Mouse (Mus musculus) skeletal muscle tissue, adult 2 months (tissue): ENCODE data around the gene Rps9.
A peak's percentile ranks its signal among the peaks of the same experiment; 100 is the strongest.
"Not testable (repeated sequence)": the region's sequence is repeated elsewhere in the genome, so short reads cannot be mapped to it uniquely, and the experiment has no call there.

Experiments
- DNase-seq: peaks from one replicate; pipeline ENCODE4 v3.0.0-alpha.2; 2012; ENCODE audit warnings: low read depth, low spot score

Gene Rps9

DNA sequence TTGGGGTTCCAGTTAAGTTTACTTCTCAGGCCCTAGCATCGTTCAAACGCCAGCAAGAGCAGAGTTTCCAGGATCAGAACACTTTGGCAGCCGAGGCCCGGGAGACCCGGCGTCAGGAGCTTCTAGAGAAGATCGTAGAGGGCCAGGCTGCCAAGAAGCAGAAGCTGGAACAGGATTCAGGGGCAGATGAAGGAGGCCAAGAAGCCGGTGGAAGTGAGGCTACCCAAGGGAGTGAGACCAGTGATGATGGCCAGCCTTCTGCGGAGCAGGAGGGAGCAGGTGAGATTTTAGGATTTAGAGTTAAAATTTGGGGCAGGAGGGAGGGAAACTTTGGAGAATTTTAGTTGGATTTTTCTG is 8.9 kb upstream of the Rps9 start:
- not testable (repeated sequence) for DNase-seq

DNA sequence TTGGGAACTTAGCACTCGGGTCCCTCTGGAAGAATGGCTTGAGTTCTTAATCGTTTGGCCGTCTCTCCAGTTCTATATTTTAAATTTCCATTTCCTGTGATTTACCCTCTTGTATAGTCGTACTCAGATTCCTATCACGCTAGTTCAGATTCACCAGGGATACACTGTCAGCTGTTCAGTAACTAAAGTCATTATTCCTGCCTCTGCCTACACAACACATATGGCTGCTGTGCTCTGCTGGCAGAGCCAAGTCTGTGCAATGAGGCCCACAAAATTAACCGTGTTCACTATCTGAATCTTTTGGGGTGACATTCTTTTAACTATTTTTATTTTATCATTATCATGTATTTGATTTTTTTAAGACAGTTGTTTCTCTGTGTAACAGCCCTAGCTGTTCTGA is 5.3 kb upstream of the Rps9 start:
- no peak for DNase-seq

DNA sequence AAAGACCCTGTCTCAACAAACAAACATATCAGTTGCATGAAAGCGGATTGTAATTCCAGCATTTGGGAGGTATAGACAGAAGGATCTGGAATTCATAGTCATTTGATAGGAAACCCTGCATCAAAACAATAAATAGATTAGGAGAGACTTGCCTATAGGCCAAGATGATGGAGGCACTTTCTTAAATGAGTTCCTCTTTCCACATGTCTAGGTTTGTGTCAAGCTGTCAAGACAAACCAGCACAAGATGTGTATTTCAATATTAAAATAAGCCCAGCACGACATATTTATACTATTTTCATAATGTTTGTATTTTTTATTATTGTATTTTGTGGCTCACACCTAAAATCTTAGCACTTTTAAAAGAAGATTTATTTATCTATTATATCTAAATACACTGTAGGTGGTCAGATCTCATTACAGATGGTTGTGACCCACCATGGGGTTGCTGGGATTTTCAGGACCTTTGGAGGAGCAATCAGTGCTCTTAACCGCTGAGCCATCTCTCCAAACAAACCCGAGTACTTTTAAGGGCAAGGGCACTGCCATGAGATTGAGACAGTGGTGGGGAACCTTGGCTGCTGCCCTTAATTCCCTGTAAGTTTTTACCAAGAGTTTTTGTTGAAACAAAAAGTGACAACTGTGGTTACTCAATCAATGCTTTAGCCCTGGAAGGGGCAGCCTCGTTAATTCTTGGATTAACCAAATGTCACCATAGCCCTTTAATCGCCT is 480 bp upstream of the Rps9 start:
- DNase-seq: no peak

DNA sequence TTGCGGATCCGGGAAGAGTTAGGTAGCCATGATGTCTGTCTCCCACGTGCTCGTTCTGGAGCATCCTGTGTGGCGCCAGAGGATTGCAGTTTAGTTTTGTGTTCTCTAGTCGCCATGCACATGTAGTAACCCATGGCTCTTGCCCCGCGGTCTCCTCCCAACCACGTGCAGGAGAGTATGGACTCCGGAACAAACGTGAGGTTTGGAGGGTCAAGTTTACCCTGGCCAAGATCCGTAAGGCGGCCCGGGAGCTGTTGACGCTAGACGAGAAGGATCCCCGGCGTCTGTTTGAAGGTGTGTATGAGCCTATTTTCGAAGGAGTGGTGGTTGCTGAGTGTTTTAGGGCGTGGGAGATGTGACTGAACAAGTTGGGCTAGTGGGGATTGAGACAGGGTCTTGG is 682 bp downstream of the Rps9 start:
- DNase-seq: no peak

DNA sequence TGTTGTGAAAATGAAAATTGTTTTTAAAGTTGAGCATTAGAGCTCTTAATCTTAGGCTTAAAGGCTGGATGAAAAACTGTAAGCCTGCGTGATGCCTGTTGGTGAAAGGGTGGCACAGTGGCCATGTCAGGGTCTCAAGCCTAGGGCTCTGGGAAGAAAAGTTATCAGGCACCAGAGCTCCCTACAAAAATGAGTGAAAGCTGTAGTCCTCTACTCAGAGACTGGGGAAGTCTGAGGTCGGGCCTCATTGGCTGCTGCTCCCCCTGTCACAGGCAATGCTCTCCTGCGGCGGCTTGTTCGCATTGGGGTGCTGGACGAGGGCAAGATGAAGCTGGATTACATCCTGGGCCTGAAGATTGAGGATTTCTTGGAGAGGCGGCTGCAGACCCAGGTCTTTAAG is 1.7 kb downstream of the Rps9 start:
- not testable (repeated sequence) for DNase-seq

DNA sequence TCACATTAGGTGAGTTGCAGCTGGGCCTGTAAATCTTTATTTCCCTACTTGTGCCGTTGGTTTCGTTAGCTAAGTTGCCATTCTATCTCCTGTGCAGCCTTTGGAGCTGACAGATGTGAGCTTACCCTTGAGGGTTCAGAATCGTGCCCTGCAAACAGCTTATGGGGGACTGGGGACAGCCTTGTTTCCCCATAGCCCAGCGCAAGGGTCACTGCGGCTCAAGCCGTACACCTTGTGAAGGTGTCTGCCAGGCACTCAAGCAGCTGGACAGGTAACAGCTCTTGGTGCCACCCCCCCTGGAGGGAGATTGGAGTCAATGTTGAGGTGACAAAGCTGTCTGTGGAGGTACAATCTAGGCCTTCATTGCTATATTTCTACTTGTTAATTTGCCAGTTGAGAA is 2.1 kb downstream of the Rps9 start:
- no peak for DNase-seq

DNA sequence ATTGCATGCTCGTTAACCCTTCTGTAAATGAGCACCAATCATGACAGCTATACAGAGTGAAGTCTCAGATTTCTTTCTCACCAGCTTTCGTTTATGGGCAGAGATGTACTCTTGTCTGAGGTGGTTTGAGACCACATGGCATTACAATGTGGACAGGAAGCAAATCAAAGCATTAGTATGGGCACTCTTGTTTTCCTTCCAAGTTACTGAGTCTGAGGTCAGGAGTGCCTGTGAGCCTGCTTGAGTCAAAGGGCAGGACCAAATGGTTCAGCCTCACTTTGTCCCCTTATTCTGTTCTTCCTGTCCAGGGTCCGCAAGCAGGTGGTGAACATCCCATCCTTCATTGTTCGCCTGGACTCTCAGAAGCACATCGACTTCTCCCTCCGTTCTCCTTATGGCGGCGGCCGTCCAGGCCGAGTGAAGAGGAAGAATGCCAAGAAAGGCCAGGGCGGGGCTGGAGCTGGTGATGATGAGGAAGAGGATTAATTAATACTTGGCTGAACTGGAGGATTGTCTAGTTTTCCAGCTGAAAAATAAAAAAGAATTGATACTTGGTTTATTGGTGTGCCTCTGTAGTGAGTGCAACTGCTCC is 2.6 kb downstream of the Rps9 start:
- no peak for DNase-seq

DNA sequence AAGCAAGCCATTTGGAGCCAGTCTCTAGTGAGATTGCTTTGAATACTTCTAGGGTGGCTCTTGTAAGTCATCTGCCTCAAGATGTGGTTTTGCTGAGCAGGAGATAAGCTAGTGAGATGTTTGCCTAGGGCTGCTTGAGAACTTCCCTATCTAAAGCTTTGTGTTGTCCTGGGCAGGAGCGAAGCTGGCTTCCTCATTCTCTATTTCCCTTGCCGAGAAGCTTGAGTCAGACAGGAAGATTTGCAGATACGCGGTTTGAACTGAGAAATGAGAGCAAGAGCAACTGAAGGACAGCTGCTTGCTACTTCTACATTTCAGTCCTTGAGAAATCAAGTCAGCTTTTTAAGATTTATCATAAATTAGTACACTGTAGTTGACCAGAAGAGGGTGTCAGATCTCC is 3.2 kb downstream of the Rps9 start:
- peak; percentile 57 for DNase-seq

DNA sequence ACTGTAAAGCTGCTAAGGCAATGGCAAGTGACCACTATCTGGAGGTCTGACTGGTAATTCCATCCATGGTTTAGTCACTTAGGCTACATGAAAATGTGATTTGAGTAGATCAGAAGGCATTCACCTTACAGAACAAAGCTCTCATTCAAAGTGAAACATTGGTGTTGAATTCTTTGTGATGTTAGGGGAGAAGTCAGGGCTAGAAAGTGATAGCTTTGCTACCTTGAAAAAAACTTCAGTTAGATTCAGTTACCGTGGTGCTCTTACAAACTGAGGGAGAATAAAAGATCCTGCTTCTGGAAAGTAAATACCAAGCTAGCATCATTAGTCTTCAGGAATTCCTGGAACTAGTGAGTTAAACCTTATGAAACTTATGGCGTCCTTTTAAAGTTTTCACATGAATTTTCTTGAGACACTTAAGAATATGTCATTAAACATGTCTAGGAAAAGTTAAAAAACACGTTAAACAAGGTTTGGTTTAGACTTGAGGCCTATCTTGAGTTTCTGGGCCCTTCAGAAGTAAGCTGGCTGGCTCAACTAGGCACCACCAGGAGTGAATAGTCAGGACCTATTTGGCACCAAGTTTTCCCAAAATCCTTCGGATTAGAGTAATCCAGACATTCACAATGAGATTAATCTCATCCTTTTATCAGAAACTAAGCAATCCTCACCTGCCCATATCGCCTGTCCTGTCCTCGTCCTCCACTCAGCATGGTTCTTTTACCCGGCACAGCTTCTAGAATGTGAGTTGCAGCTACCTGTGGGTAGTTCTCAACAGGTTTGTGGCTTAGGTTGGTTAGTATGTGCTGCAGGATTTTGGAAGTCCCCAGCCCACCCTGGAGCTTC is 4.0 kb downstream of the Rps9 start:
- DNase-seq: no peak

DNA sequence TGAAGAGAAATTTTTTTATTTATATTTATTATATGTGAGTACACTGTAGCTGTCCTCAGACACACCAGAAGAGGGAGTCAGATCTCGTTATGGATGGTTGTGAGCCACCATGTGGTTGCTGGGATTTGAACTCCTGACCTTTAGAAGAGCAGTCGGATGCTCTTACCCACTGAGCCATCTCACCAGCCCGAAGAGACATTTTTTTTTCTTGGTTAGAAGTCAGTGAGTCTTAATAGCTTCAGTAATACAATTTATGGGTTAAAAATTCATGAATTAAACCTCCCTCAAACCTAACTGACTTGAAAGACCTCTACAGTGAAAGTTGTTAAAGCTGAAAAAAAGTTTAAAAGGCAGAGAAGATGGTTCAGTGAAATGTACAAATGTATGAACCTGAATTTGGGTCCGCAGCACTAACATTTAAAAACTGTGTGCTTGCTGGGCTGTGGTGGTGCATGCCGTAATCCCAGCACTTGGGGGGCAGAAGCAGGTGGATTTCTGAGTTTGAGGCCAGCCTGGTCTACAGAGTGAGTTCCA is 4.7 kb downstream of the Rps9 start:
- DNase-seq: not testable (repeated sequence)

DNA sequence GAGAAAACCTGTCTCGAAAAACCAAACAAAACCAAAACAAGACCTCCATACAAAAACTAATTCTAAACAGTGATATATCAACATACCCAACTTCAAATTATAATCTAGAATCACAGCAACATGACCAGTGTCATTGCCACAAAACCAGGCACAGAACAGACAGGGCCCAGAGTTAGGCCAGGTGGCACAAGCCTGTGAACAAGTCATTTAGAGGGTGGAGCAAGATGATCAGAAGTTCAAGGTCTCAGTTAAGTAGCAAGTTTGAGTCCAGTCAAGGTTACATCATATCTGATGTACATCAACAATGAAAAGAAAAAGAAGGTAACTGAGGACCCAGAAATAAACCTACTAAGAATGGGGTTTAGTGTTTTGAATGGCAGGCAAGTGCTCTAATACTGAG is 5.2 kb downstream of the Rps9 start:
- no peak for DNase-seq

DNA sequence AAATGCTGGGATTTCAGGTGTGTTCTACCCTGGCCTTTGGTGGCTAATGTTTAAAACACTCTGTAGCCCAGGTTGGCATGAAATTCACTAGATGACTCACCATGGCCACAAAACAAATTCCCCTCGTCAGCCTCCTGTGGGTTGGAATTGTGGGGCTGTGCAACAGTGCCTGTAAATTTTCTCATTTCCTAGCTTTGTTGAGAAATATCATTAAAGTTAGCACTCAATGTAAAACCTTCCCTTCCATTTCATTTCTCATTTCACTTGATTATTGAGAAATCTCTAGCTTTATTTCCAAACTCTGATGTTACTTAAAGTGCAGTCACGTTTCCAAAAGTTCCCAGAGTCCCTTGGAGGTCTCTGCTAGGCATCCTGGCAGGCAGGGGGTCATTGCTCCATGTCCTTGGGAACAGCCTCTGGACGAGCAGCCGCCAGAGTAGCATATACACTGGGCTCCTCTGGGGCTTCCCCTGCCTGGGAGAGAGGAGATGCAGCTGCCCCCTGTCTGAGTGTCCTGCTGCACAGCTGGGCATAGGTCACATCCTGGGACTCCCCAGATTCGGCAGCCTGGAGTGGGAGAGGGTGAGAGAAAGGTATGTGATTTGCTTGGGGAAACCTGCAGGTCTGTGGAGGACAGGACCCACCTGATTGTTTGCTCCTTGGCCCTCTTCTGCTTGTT is 8.6 kb downstream of the Rps9 start:
- no peak for DNase-seq

DNA sequence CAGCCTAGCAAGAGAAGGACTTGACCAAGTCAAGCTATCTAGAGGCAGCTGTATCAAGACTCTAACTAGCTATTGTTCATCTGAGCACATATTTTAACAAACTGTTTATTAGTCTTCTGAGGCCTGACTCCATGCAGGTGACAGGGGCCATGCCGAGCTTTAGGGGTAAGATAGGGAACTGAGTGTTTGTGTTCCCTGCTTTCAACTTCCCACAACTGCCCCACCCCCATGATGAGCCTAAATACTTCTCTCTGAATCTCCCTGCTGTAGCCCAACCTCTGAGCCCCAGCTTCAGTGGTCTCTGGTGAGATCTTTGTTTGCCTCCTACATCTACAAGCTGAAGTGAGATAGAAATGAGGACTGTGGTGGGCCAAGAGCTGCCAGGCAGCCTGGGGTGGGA is 11.5 kb downstream of the Rps9 start:
- no peak for DNase-seq

DNA sequence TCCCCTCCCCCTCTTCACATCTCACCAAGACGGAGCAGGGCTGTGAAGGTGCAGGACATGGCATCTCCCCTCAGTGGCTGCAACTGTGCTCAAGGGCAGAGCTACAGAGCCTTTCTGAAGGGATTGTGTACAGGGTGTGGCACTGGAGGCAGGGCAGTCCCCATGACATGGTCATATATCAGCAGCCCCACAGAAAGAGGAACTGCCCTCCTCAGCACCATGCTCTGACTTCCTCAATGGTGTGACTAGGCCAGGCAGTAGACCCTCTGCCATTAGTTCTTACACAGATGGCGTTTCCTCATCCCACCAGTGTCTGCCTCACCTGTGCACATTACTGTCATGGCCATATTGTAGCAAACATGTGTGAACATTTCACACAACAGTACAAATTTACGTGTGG is 16.5 kb downstream of the Rps9 start, which contains the start of gene Pirb:
Gene Pirb, minus strand, starts transcription at position 124 of the 400 bp plus-strand sequence.
- DNase-seq: not testable (repeated sequence)

DNA sequence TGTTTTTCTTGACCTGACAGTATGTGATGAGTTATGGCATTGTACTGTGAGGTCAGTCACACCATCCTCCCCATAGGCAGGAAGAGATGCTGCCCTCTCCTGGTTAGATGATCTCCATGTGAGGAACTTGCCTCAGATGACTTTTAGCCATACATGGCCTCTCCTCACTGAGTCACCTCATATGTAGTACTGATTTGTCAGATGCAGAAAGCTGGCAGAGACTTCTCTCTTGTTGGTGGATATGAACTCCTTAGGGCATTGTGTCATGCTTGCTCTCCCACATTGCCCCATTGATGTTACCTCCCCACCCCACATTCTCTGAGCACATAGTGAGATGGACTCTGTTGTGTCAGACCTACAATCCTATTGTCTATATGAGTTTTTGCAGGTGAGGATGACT is 21.7 kb downstream of the Rps9 start:
- DNase-seq: not testable (repeated sequence)

DNA sequence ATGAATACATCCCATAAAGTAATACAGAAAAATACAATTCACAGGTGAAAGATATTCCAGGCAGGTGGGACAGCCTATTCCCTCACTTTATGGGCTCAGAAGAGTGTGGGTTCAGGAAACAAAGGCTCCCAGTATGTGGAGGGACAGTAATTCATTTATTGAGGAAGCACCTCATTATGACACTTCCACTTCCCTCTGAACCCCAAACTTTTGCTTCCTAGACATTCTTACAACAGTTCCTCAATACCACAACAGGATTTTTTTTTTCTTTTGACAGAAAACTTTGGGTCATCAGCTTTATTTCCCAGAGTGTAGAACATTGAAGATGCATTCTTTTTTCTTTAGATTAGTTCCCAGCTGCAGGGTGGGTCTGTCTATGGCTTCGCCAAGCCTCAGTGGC is 28.9 kb downstream of the Rps9 start:
- DNase-seq: not testable (repeated sequence)
